Mouse (Mus musculus) forebrain, embryonic 14.5 days (tissue): ENCODE results near the gene H6pd. TPM values are rescaled to one million over a fixed set of nuclear protein-coding genes. Genes with fewer than 3 reads are reported as not detected.

ENCODE experiments used
- ATAC-seq: fragments of 200-750 bp; cut with Nextera tagmentation; 2 replicates; pipeline ENCODE4 v1.8.0; 2017; ENCODE audit warnings: mild to moderate bottlenecking, moderate library complexity
- DNase-seq: peaks from one replicate; pipeline ENCODE4 v3.0.0-alpha.2; 2015; ENCODE audit warnings: low spot score
- H3K27ac ChIP-seq: fragments of 300-500 bp; sonication (generic); 2 replicates; pipeline ENCODE4 v1.5.1; 2014; ENCODE audit warnings: low read depth, mild to moderate bottlenecking, control low read depth, low read length, moderate library complexity
- H3K27me3 ChIP-seq: fragments of 300-500 bp; sonication (generic); replicated peaks from 2 replicates; pipeline ENCODE4 v1.6.1; 2014; ENCODE audit warnings: low read length, control low read depth, mixed read lengths; ENCODE audit not compliant: control insufficient read depth, insufficient read depth
- H3K36me3 ChIP-seq: fragments of 300-500 bp; sonication (generic); 2 replicates; pipeline ENCODE4 v1.6.1; 2014; ENCODE audit warnings: low read length, control low read depth; ENCODE audit not compliant: control insufficient read depth, insufficient read depth
- H3K4me1 ChIP-seq: fragments of 300-500 bp; sonication (generic); 2 replicates; pipeline ENCODE4 v1.6.1; 2014; ENCODE audit warnings: antibody characterized with exemption, low read length, control low read depth; ENCODE audit not compliant: control insufficient read depth, insufficient read depth
- H3K4me2 ChIP-seq: fragments of 300-500 bp; sonication (generic); 2 replicates; pipeline ENCODE4 v1.6.1; 2014; ENCODE audit warnings: mild to moderate bottlenecking, control low read depth, low read length
- H3K4me3 ChIP-seq: fragments of 300-500 bp; sonication (generic); 2 replicates; pipeline ENCODE4 v1.5.1; 2014; ENCODE audit warnings: low read depth, low read length, control low read depth
- H3K9ac ChIP-seq: fragments of 300-500 bp; sonication (generic); 2 replicates; pipeline ENCODE4 v1.6.1; 2014; ENCODE audit warnings: mild to moderate bottlenecking, low read length, control low read depth, moderate library complexity
- H3K9me3 ChIP-seq: fragments of 300-500 bp; sonication (generic); replicated peaks from 2 replicates; pipeline ENCODE4 v1.6.1; 2016; ENCODE audit warnings: low read length, control low read depth, mixed read lengths; ENCODE audit not compliant: control insufficient read depth
- WGBS: fragments of 180-500 bp; shearing (Covaris S2); extraction: QIAGEN DNeasy Blood & Tissue Kit; methylation state at CpG from one replicate; pipeline ENCODE4 v1.1.7; 2014; 5-methylcytosine and 5-hydroxymethylcytosine counted together
- polyA plus RNA-seq: library from polyadenylated mRNA; unstranded; fragments of >200 nt; fragmentation: Nextera tagmentation; extraction: Ambion mirVana; gene quantifications from 2 replicates; pipeline ENCODE4 v1.2.1, GENCODE M21; 2014

The H6pd gene
- polyA plus RNA-seq, 1 experiment from 2014 or later, result 1.5 TPM

- no peaks in the 10 kb centered on the region for H3K36me3 ChIP-seq
- peaks cover 28% of the 10 kb centered on the region for H3K27me3 ChIP-seq
- H3K4me1 ChIP-seq, result peaks cover 11% of the 10 kb centered on the region
- ATAC-seq, result peak; percentile 13
- no peak overlapping the region for H3K27ac ChIP-seq
- H3K4me2 ChIP-seq, result peak overlapping the region; percentile 97
- H3K4me3 ChIP-seq, result peak overlapping the region; percentile 56
- peak; percentile 71 for DNase-seq
- no peaks in the 10 kb centered on the region for H3K9me3 ChIP-seq
- 6% methylated on average over 32 of the region's 32 CpGs for WGBS
- peak overlapping the region; percentile 69 for H3K9ac ChIP-seq
Measured at GRCm38 (mm10) chr4:149953621-149954481, 55.0 kb downstream of the H6pd start.

GRCm38 (mm10) chr4:149952201-149952600 is 56.6 kb downstream of the H6pd start:
- no peaks in the 10 kb centered on the region for H3K9me3 ChIP-seq
- H3K4me3 ChIP-seq, result no peak overlapping the region
- DNase-seq (peak; percentile 43), ATAC-seq (no peak)
- H3K27ac ChIP-seq, result no peak overlapping the region
- WGBS, result 60% methylated on average over 9 of the region's 9 CpGs
- H3K4me2 ChIP-seq, result no peak overlapping the region
- H3K36me3 ChIP-seq, result no peaks in the 10 kb centered on the region
- peaks cover 25% of the 10 kb centered on the region for H3K27me3 ChIP-seq
- peaks cover 11% of the 10 kb centered on the region for H3K4me1 ChIP-seq
- H3K9ac ChIP-seq, result no peak overlapping the region

- no peak overlapping the region for H3K4me2 ChIP-seq
- H3K27ac ChIP-seq, result no peak overlapping the region
- peaks cover 17% of the 10 kb centered on the region for H3K27me3 ChIP-seq
- H3K9ac ChIP-seq, result no peak overlapping the region
- no peaks in the 10 kb centered on the region for H3K36me3 ChIP-seq
- no peak overlapping the region for H3K4me3 ChIP-seq
- 90% methylated on average over 13 of the region's 13 CpGs for WGBS
- peaks cover 11% of the 10 kb centered on the region for H3K4me1 ChIP-seq
- DNase-seq (no peak), ATAC-seq (no peak)
- H3K9me3 ChIP-seq, result no peaks in the 10 kb centered on the region
Measured at GRCm38 (mm10) chr4:149951201-149951600, 57.6 kb downstream of the H6pd start.

- Histone ChIP-seq H3K4me1 (peaks cover 11% of the 10 kb centered on the region), H3K9me3 (no peaks in the 10 kb centered on the region), H3K4me2 (no peak overlapping the region), H3K27ac (no peak overlapping the region), H3K9ac (no peak overlapping the region), H3K27me3 (0 out of 2 replicates have a peak, but pooled peaks cover 4% of the 10 kb centered on the region), H3K4me3 (no peak overlapping the region), H3K36me3 (no peaks in the 10 kb centered on the region)
- DNase-seq (no peak), ATAC-seq (no peak)
- 62% methylated on average over 13 of the region's 13 CpGs for WGBS
Measured at GRCm38 (mm10) chr4:149949691-149950090, 59.1 kb downstream of the H6pd start.

GRCm38 (mm10) chr4:149948119-149948518 is 60.7 kb downstream of the H6pd start:
- Histone ChIP-seq H3K27me3 (no peaks in the 10 kb centered on the region), H3K4me1 (peaks cover 7% of the 10 kb centered on the region), H3K9me3 (no peaks in the 10 kb centered on the region), H3K27ac (no peak overlapping the region), H3K9ac (no peak overlapping the region), H3K4me3 (no peak overlapping the region), H3K36me3 (no peaks in the 10 kb centered on the region), H3K4me2 (no peak overlapping the region)
- DNase-seq, result no peak
- WGBS, result 89% methylated on average over 5 of the region's 5 CpGs
- no peak for ATAC-seq

GRCm38 (mm10) chr4:149947396-149947795 is 61.4 kb downstream of the H6pd start:
- no peaks in the 10 kb centered on the region for H3K36me3 ChIP-seq
- no peak overlapping the region for H3K4me2 ChIP-seq
- no peak overlapping the region for H3K9ac ChIP-seq
- no peak overlapping the region for H3K27ac ChIP-seq
- H3K27me3 ChIP-seq, result no peaks in the 10 kb centered on the region
- ATAC-seq (no peak), DNase-seq (no peak)
- WGBS, result 79% methylated on average over 5 of the region's 5 CpGs
- peaks cover 6% of the 10 kb centered on the region; the same call in 1 of the 2 replicates for H3K4me1 ChIP-seq
- H3K9me3 ChIP-seq, result no peaks in the 10 kb centered on the region
- no peak overlapping the region for H3K4me3 ChIP-seq

- 64% methylated on average over 9 of the region's 9 CpGs for WGBS
- ATAC-seq (no peak), DNase-seq (no peak)
Measured at GRCm38 (mm10) chr4:149945194-149945593, 63.6 kb downstream of the H6pd start.

GRCm38 (mm10) chr4:149944214-149944613 is 64.6 kb downstream of the H6pd start:
- DNase-seq, result no peak
- no peak overlapping the region for H3K4me3 ChIP-seq
- no peaks in the 10 kb centered on the region for H3K36me3 ChIP-seq
- peaks cover 6% of the 10 kb centered on the region; the same call in 1 of the 2 replicates for H3K4me1 ChIP-seq
- no peaks in the 10 kb centered on the region for H3K27me3 ChIP-seq
- H3K9ac ChIP-seq, result peak overlapping the region; percentile 13; the same call in 1 of the 2 replicates
- H3K27ac ChIP-seq, result no peak overlapping the region
- no peak for ATAC-seq
- 38% methylated on average over 12 of the region's 12 CpGs for WGBS
- no peak overlapping the region for H3K4me2 ChIP-seq
- no peaks in the 10 kb centered on the region for H3K9me3 ChIP-seq

More at GRCm38 (mm10) chr4:149945194-149945593, 63.6 kb downstream of the H6pd start:
- H3K4me2 ChIP-seq, result no peak overlapping the region
- H3K4me1 ChIP-seq, result peaks cover 6% of the 10 kb centered on the region; the same call in 1 of the 2 replicates
- H3K4me3 ChIP-seq, result no peak overlapping the region
- H3K9me3 ChIP-seq, result no peaks in the 10 kb centered on the region
- no peak overlapping the region for H3K9ac ChIP-seq
- no peak overlapping the region for H3K27ac ChIP-seq
- no peaks in the 10 kb centered on the region for H3K36me3 ChIP-seq
- H3K27me3 ChIP-seq, result no peaks in the 10 kb centered on the region
